20 mouse cellular contexts compared by ENCODE assay signal in genomic region chr7:37254431-37254830, GRCm38 (mm10).
A peak's percentile ranks its signal among the peaks of the same experiment; 100 is the strongest.
DNase-seq lines count a peak whose midpoint lies in the region; ATAC-seq lines count a peak whose summit lies in the region.
"Had no signal": no experiment of that assay in that cellular context is flagged by ENCODE, and none has a peak within 500 bp of the region (broad histone marks: within the 10 kb centered on the region; RNA-seq: fewer than 3 reads in every experiment).

No protein-coding gene starts in this region.

- H3K36me3 ChIP-seq in embryonic facial prominence, embryonic 10.5 days (replicated peaks), result no peaks in the 10 kb centered on the region
- H3K36me3 ChIP-seq in limb, embryonic 13.5 days, result no peaks in the 10 kb centered on the region
- H3K36me3 ChIP-seq: intestine, embryonic 15.5 days; liver, embryonic 13.5 days; midbrain, embryonic 12.5 days had no signal

- H3K27ac ChIP-seq in embryonic facial prominence, embryonic 10.5 days (replicated peaks), result peak overlapping the region; percentile 79
- peak overlapping the region; percentile 56; the same call in 1 of the 2 replicates for H3K27ac ChIP-seq in limb, embryonic 13.5 days
- H3K27ac ChIP-seq: intestine, embryonic 15.5 days; kidney, postnatal 0 days; left cerebral cortex, adult 2 months; liver, embryonic 13.5 days; midbrain, embryonic 12.5 days had no signal

- 55% methylated on average over 9 of the region's 9 CpGs for WGBS in embryonic facial prominence, embryonic 10.5 days
- 21% methylated on average over 9 of the region's 9 CpGs for WGBS in limb, embryonic 13.5 days

- DNase-seq in heart, postnatal 4 days, result peak; percentile 5
- no peak for DNase-seq in heart, postnatal 25 days (ENCODE audit: low spot score)
- DNase-seq in embryonic facial prominence, embryonic 10.5 days (ENCODE audit: low spot score), result peak; percentile 48
- DNase-seq in gastrocnemius, adult 8-10 months (ENCODE audit: low spot score in 2 of 2), result peak; percentile 28 to 49
- no peak for DNase-seq in thymus, postnatal 14 days
- no peak for DNase-seq in urinary bladder, postnatal 36 days (ENCODE audit: low spot score in 2 of 2)
- DNase-seq in spleen, postnatal 10 days (ENCODE audit: low spot score in 2 of 2), result no peak
- DNase-seq: B cell, adult 2 months; cerebellum, postnatal 36 days; liver, embryonic 13.5 days; lung, postnatal 14 days; right cerebral cortex, postnatal 14 days had no signal

- peaks cover 31% of the 10 kb centered on the region for H3K4me1 ChIP-seq in embryonic facial prominence, embryonic 10.5 days
- peaks cover 31% of the 10 kb centered on the region for H3K4me1 ChIP-seq in limb, embryonic 13.5 days
- H3K4me1 ChIP-seq: intestine, embryonic 15.5 days; liver, embryonic 13.5 days; midbrain, embryonic 12.5 days had no signal

- H3K4me2 ChIP-seq in limb, embryonic 13.5 days (replicated peaks), result peak overlapping the region; percentile 31
- H3K4me2 ChIP-seq: heart, embryonic 11.5 days; intestine, embryonic 15.5 days; liver, embryonic 13.5 days; midbrain, embryonic 12.5 days had no signal

- peaks cover 6% of the 10 kb centered on the region; the same call in 1 of the 2 replicates for H3K9me3 ChIP-seq in embryonic facial prominence, embryonic 10.5 days
- peaks cover 6% of the 10 kb centered on the region for H3K9me3 ChIP-seq in limb, embryonic 13.5 days
- H3K9me3 ChIP-seq: intestine, embryonic 15.5 days had no signal

- no peaks in the 10 kb centered on the region for H3K27me3 ChIP-seq in embryonic facial prominence, embryonic 10.5 days (replicated peaks; ENCODE audit: low read depth, poor library complexity, severe bottlenecking)
- H3K27me3 ChIP-seq in limb, embryonic 13.5 days, result no peaks in the 10 kb centered on the region
- H3K27me3 ChIP-seq: intestine, embryonic 15.5 days; liver, embryonic 13.5 days; midbrain, embryonic 12.5 days had no signal

- intact Hi-C loops in heart, postnatal 25 days (cut with DNase I), result no loop called here

- no peak overlapping the region for H3K4me3 ChIP-seq in embryonic facial prominence, embryonic 10.5 days
- H3K4me3 ChIP-seq in limb, embryonic 13.5 days, result no peak overlapping the region
- H3K4me3 ChIP-seq: intestine, embryonic 15.5 days; left cerebral cortex, adult 2 months; liver, embryonic 13.5 days; midbrain, embryonic 12.5 days; myocyte had no signal

- ATAC-seq in limb, embryonic 13.5 days (ENCODE audit: low FRiP score, low read depth), result peak; percentile 72
- ATAC-seq: intestine, embryonic 15.5 days; Patski had no signal

- H3K9ac ChIP-seq in limb, embryonic 13.5 days, result 0 out of 2 replicates have a peak overlapping the region, but pooled peaks have one; percentile 43
- H3K9ac ChIP-seq: intestine, embryonic 15.5 days; liver, embryonic 13.5 days; midbrain, embryonic 12.5 days had no signal

Comparison
In these comparisons a context has a peak if more than half of its experiments do, and no peak if none do; other contexts are left out.
1. DNase-seq: peak in heart, postnatal 4 days (single experiment), embryonic facial prominence, embryonic 10.5 days (single experiment) and gastrocnemius, adult 8-10 months (2 of 2); none in heart, postnatal 25 days (single experiment), thymus, postnatal 14 days (single experiment), urinary bladder, postnatal 36 days (0 of 2) and spleen, postnatal 10 days (0 of 2).